Mouse (Mus musculus) CH12.LX (cell line): ENCODE measurements at regions not wholly inside any gene's neighbourhood (a gene's known extent, or its start where the extent isn't known, plus 50 kb on each side); places are given as distances from the start of the nearest gene placed in this dataset.

Source experiments
- DNase-seq: peaks from one replicate; pipeline ENCODE4 v3.0.0-alpha.2; 2013; ENCODE audit errors: extremely low read depth
- H3K27ac ChIP-seq: 2 replicates; pipeline ENCODE4 v1.5.1; 2012; ENCODE audit warnings: low read depth, mild to moderate bottlenecking, control low read depth, moderate library complexity; ENCODE audit not compliant: insufficient read depth
- H3K27me3 ChIP-seq: replicated peaks from 2 replicates; pipeline ENCODE3; 2012; ENCODE audit warnings: inconsistent platforms
- H3K36me3 ChIP-seq, 2 experiments: replicated peaks in 1 of 2; 2 replicates each; pipeline versions ENCODE3 to v1.6.1; 2012; ENCODE audit warnings: inconsistent platforms in 1 of 2, low read length in 1 of 2, mild to moderate bottlenecking in 1 of 2, mixed read lengths in 1 of 2, moderate library complexity in 1 of 2; ENCODE audit not compliant: control insufficient read depth in 1 of 2, insufficient read depth in 1 of 2
- H3K4me1 ChIP-seq, 2 experiments: 2 replicates each; pipeline ENCODE4 v1.6.1; 2012; ENCODE audit warnings: inconsistent platforms in 1 of 2, moderate library complexity in 1 of 2; ENCODE audit not compliant: insufficient read depth in 2 of 2, control insufficient read depth in 1 of 2
- H3K4me2 ChIP-seq: 2 replicates; pipeline ENCODE4 v1.6.1; 2012; ENCODE audit warnings: low read depth, mild to moderate bottlenecking, control low read depth; ENCODE audit not compliant: poor library complexity, insufficient read depth, severe bottlenecking
- H3K4me3 ChIP-seq, 3 experiments: fragments of 150-350 bp in 1 of 3; sonication (generic) in 1 of 3; replicated peaks in 1 of 3; 2 replicates each; pipeline versions ENCODE3 to v1.5.1; 2011 to 2012; ENCODE audit warnings: low read depth in 2 of 3, low read length in 2 of 3, mild to moderate bottlenecking in 2 of 3, moderate library complexity in 2 of 3, control low read depth in 1 of 3, improper control_type of control experiment in 1 of 3, inconsistent platforms in 1 of 3, mixed read lengths in 1 of 3; ENCODE audit not compliant: poor library complexity in 1 of 3
- H3K79me2 ChIP-seq: replicated peaks from 2 replicates; pipeline ENCODE4 v1.6.1; 2012; ENCODE audit warnings: mild to moderate bottlenecking, moderate library complexity; ENCODE audit not compliant: control insufficient read depth, poor library complexity, insufficient read depth, severe bottlenecking; ENCODE audit errors: extremely low read depth
- H3K9ac ChIP-seq: 2 replicates; pipeline ENCODE4 v1.6.1; 2012; ENCODE audit warnings: low read depth, mild to moderate bottlenecking, control low read depth, moderate library complexity; ENCODE audit not compliant: insufficient read depth
- H3K9me3 ChIP-seq: replicated peaks from 2 replicates; pipeline ENCODE3; 2012; ENCODE audit warnings: low read length, inconsistent platforms, mixed read lengths
- BHLHE40 ChIP-seq: IDR thresholded peaks from 2 replicates; pipeline ENCODE4 v1.6.1; 2011; ENCODE audit warnings: mild to moderate bottlenecking, low read depth, low read length, improper control_type of control experiment
- CHD1 ChIP-seq: IDR thresholded peaks from 2 replicates; pipeline ENCODE4 v1.6.1; 2012; ENCODE audit warnings: low read depth, low read length, improper control_type of control experiment, inconsistent platforms
- CTCF ChIP-seq, 2 experiments: IDR thresholded peaks in 1 of 2; conservative IDR thresholded peaks in 1 of 2; 2 replicates each; pipeline ENCODE4 v1.5.1; 2011 to 2012; ENCODE audit warnings: low read depth in 2 of 2, low read length in 2 of 2, improper control_type of control experiment in 1 of 2, inconsistent platforms in 1 of 2, mild to moderate bottlenecking in 1 of 2, moderate library complexity in 1 of 2
- E2F4 ChIP-seq: IDR thresholded peaks from 2 replicates; pipeline ENCODE4 v1.6.1; 2011; ENCODE audit warnings: low read depth, low read length, improper control_type of control experiment; ENCODE audit not compliant: insufficient replicate concordance
- ELF1 ChIP-seq: IDR thresholded peaks from 2 replicates; pipeline ENCODE4 v1.6.1; 2014; ENCODE audit warnings: low read depth, mild to moderate bottlenecking, inconsistent platforms, low read length, improper control_type of control experiment
- JUND ChIP-seq: conservative IDR thresholded peaks from 2 replicates; pipeline ENCODE4 v1.6.1; 2011; ENCODE audit warnings: low read depth, low read length, improper control_type of control experiment
- KAT2A ChIP-seq: IDR thresholded peaks from 2 replicates; pipeline ENCODE4 v1.6.1; 2012; ENCODE audit warnings: low read length, improper control_type of control experiment, inconsistent platforms; ENCODE audit not compliant: insufficient replicate concordance
- MAX ChIP-seq: IDR thresholded peaks from 2 replicates; pipeline ENCODE4 v1.6.1; 2011; ENCODE audit warnings: low read length, improper control_type of control experiment
- MEF2A ChIP-seq: IDR thresholded peaks from 2 replicates; pipeline ENCODE4 v1.6.1; 2014; ENCODE audit warnings: low read depth, mild to moderate bottlenecking, inconsistent platforms, low read length, improper control_type of control experiment, borderline replicate concordance
- MXI1 ChIP-seq: IDR thresholded peaks from 2 replicates; pipeline ENCODE4 v1.6.1; 2011; ENCODE audit warnings: mild to moderate bottlenecking, low read depth, low read length, improper control_type of control experiment
- NRF1 ChIP-seq: IDR thresholded peaks from 2 replicates; pipeline ENCODE4 v1.6.1; 2014; ENCODE audit warnings: low read depth, mild to moderate bottlenecking, inconsistent platforms, low read length, improper control_type of control experiment, moderate library complexity
- PAX5 ChIP-seq: IDR thresholded peaks from 2 replicates; pipeline ENCODE4 v1.6.1; 2012; ENCODE audit warnings: low read length, inconsistent platforms, mixed read lengths
- POLR2A ChIP-seq: IDR thresholded peaks from 2 replicates; pipeline ENCODE4 v1.6.1; 2011; ENCODE audit warnings: low read depth, mild to moderate bottlenecking, improper control_type of control experiment, low read length
- POLR2AphosphoS2 ChIP-seq: IDR thresholded peaks from 2 replicates; pipeline ENCODE4 v1.6.1; 2011; ENCODE audit warnings: low read depth, low read length, improper control_type of control experiment
- RCOR1 ChIP-seq: conservative IDR thresholded peaks from 2 replicates; pipeline ENCODE4 v1.6.1; 2012; ENCODE audit warnings: low read depth, mild to moderate bottlenecking, inconsistent platforms, low read length, improper control_type of control experiment
- SIN3A ChIP-seq: IDR thresholded peaks from 2 replicates; pipeline ENCODE4 v1.6.1; 2012; ENCODE audit warnings: low read length, improper control_type of control experiment, inconsistent platforms
- TCF12 ChIP-seq: IDR thresholded peaks from 2 replicates; pipeline ENCODE4 v1.6.1; 2014; ENCODE audit warnings: low read depth, mild to moderate bottlenecking, inconsistent platforms, low read length, improper control_type of control experiment
- USF2 ChIP-seq: conservative IDR thresholded peaks from 2 replicates; pipeline ENCODE4 v1.6.1; 2011; ENCODE audit warnings: low read depth, low read length, improper control_type of control experiment
- ZC3H11A ChIP-seq: IDR thresholded peaks from 2 replicates; pipeline ENCODE4 v1.6.1; 2012; ENCODE audit warnings: low read depth, mild to moderate bottlenecking, inconsistent platforms, low read length, improper control_type of control experiment
- ZKSCAN1 ChIP-seq: IDR thresholded peaks from 2 replicates; pipeline ENCODE4 v1.6.1; 2012; ENCODE audit warnings: low read depth, inconsistent platforms, low read length, improper control_type of control experiment, borderline replicate concordance
- ZMIZ1 ChIP-seq: IDR thresholded peaks from 2 replicates; pipeline ENCODE4 v1.6.1; 2012; ENCODE audit warnings: low read depth, mild to moderate bottlenecking, inconsistent platforms, low read length, improper control_type of control experiment
- dilution Hi-C: fragments of 300-500 bp; cut with MboI; formaldehyde crosslinking; loops from 2 replicates; pipeline ENCODE4 v1.14.3; 2020; ENCODE audit warnings: low sequenced_read_pairs; ENCODE audit not compliant: extremely low pct_unique_long_range_greater_than_20kb, extremely low pct_ligation_motif_present
- in situ Hi-C: fragments of 300-500 bp; cut with MboI; formaldehyde crosslinking; loops from 3 replicates; pipeline ENCODE4 v1.14.3; 2019; ENCODE audit warnings: low sequenced_read_pairs, low pct_ligation_motif_present, low pct_unique_long_range_greater_than_20kb, mixed read lengths

DNA sequence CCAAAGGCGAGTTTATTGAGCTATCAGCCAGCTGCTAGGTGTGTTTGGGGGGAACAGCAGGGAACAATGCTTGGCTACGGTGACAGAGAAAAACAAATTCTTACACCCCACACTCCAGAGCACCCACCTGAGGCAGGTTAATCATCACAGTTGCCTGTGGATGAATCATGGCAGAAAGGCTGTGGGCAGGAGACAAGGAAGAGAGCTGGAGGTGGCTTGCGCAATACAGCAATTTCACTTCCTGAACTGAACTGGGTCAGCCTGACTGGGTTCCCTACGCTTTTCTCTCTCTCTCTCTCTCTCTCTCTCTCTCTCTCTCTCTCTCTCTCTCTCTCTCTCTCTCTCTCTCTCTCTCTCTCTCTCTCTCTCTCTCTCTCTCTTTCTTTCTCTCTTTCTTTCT lies 481.5 kb downstream of the Zfp704 start:
- in situ Hi-C loops (no loop called here), dilution Hi-C loops (no loop called here)
- Histone ChIP-seq H3K79me2 (no peaks in the 10 kb centered on the region), H3K4me2 (no peak overlapping the region), H3K4me1 (peaks cover under 1 to 15% of the 10 kb centered on the region in 2 experiments; a peak in 3 of 4 replicates), H3K27me3 (no peaks in the 10 kb centered on the region), H3K27ac (no peak overlapping the region), H3K4me3 (no peak overlapping the region), H3K36me3 (no peaks in the 10 kb centered on the region), H3K9ac (no peak overlapping the region), H3K9me3 (no peaks in the 10 kb centered on the region)
- DNase-seq, result no peak
- no peak for TF ChIP-seq MEF2A
- TF ChIP-seq JUND, result no peak
- TF ChIP-seq PAX5, result no peak
- no peak for TF ChIP-seq CHD1
- TF ChIP-seq ELF1, result no peak
- TF ChIP-seq SIN3A, result no peak
- no peak for TF ChIP-seq ZMIZ1
- TF ChIP-seq RCOR1, result no peak
- no peak for TF ChIP-seq BHLHE40
- no peak for TF ChIP-seq KAT2A
- no peak for TF ChIP-seq POLR2AphosphoS2
- TF ChIP-seq MXI1, result no peak
- TF ChIP-seq POLR2A, result no peak
- no peak for TF ChIP-seq CTCF (conservative IDR thresholded peaks at IDR 0.05 in 1 of 2, IDR thresholded peaks at IDR 0.05 in 1 of 2; ENCODE audit: low read depth in 2 of 2, low read length in 2 of 2)
- TF ChIP-seq NRF1, result no peak

DNA sequence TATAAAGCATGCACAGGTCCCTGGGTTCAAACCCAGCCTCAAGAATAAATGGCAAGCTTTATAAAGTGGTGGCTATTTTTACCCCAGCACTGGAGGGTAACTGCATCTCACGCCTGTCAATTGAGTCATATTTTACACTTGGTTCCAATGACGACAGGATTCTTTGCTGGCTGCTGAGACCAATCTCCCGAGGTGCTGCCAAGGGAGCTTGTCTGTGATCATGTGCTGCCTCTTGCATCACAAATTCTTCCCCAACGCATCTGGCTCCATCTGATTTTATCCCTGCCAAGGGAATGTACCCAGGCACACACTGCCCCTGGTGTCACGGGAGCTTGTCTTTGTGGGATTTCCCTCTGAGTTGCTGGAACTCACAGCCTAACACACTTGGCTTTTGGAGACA lies 486.8 kb downstream of the Zfp704 start:
- H3K4me2 ChIP-seq, result no peak overlapping the region
- no peak overlapping the region for H3K27ac ChIP-seq
- no peaks in the 10 kb centered on the region for H3K27me3 ChIP-seq
- H3K4me1 ChIP-seq, result peaks cover 4 to 20% of the 10 kb centered on the region in 2 experiments; a peak in 3 of 4 replicates
- no peak for DNase-seq
- H3K79me2 ChIP-seq, result no peaks in the 10 kb centered on the region
- H3K36me3 ChIP-seq, result no peaks in the 10 kb centered on the region
- H3K4me3 ChIP-seq, result no peak overlapping the region
- TF ChIP-seq NRF1 (no peak), ZKSCAN1 (no peak)
- H3K9ac ChIP-seq, result no peak overlapping the region
- in situ Hi-C loops (no loop called here), dilution Hi-C loops (no loop called here)
- H3K9me3 ChIP-seq, result no peaks in the 10 kb centered on the region

DNA sequence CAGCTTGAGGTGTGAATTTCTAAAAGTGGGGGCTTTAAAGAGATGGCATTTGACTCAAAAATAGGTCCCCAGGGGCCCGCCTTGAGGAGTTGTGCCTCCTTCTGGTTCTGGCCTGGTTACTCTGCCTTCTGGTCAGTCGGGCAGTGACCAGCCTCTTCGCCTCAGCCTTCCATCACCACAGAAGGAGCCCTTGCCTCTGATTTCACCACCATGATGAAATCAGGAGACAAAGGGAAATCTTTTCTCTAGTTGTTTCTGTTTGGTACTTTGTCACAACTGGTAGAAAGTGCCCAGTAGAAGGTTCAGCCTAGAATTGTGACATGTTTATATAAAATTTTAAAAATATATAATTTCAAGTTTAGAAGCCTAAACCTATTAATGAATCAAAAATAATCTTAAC lies 492.0 kb downstream of the Zfp704 start:
- Histone ChIP-seq H3K9me3 (no peaks in the 10 kb centered on the region), H3K9ac (no peak overlapping the region), H3K27ac (no peak overlapping the region), H3K4me2 (no peak overlapping the region), H3K79me2 (no peaks in the 10 kb centered on the region), H3K27me3 (no peaks in the 10 kb centered on the region), H3K4me1 (peaks cover 2 to 13% of the 10 kb centered on the region in 2 experiments; a peak in 2 of 4 replicates), H3K36me3 (no peaks in the 10 kb centered on the region), H3K4me3 (no peak overlapping the region)
- dilution Hi-C loops (no loop called here), in situ Hi-C loops (no loop called here)
- no peak for DNase-seq
- TF ChIP-seq NRF1 (no peak), BHLHE40 (no peak), MAX (no peak), ZC3H11A (no peak), POLR2A (no peak), E2F4 (no peak), TCF12 (no peak), RCOR1 (no peak), USF2 (no peak), CHD1 (no peak)
